Mouse (Mus musculus): ENCODE results near the gene Scn10a.

Scn10a gene

GRCm38 (mm10) chr9:119574366-119574765 lies 144.8 kb downstream of the Scn10a start:
- DNase-seq (ENCODE audit: low read depth, low spot score): no peak

DNA sequence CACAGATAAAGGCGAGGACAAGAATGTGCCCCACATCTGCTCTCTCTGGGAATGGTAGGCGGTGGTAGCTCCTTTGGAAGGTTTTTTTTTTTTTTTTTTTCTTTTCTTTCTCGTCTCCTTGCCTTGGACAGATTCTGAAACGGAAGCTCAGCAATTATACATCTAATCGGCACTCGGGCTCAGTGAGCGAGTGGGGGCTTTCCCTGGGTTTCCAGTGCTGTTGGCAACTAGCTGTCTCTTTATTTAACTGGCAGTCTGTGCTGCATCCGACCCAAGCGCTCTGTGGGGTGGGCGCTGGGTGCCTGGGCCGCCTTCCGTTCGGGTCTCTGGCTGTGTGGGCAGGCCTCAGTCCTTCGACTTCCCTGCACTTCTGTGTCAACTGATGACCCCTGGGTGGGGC lies 146.1 kb downstream of the Scn10a start:
- no peak for DNase-seq (ENCODE audit: low read depth, low spot score)

DNA sequence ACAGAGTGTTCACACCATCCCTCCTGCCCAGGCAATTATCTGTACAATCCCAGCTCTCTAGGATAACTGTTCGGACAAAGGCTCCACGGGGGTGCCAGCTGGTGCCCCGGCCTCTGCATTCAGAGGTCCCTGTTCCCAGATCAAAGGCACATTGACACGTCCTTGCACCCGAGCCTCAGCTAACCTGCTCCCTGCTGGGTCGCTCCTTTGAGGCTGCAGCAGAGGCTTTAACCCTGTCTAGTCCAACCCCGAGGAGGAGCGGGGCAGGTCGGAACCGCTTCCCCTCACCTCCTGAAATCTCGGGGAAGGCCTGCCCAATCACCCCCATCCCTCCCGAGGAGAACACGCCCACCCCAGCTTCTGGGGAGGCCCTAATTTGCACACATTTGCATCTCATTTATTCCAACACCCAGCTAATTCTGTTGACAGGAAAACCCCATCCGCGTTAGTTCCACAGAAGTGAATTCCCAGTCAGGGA lies 147.7 kb downstream of the Scn10a start:
- no peak for DNase-seq (ENCODE audit: low read depth, low spot score)

GRCm38 (mm10) chr9:119570652-119571051 lies 148.5 kb downstream of the Scn10a start:
- DNase-seq (ENCODE audit: low read depth, low spot score): no peak

DNA sequence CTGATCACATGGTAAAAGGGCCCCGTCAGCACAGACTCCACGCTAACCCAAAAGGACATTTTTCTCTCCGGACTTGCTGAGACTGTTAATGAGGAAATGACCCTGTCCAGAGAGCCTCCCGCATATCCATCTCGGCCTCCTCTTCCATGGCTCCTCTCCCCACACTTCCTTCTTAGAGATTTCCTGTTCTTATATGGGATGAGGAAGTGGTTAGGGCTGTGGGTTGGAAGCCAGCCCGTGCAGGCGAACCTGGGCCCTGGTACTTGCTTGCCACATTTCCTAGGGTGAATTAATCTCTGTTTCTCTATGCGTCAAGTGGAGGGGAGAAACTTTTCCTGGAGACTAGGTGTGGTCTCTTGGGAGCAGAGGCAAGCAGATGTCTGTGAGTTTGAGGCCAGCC lies 150.4 kb downstream of the Scn10a start:
- no peak for DNase-seq (ENCODE audit: low read depth, low spot score)

- no peak for DNase-seq (ENCODE audit: low read depth, low spot score)
Measured at GRCm38 (mm10) chr9:119567800-119568199, 151.3 kb downstream of the Scn10a start.

- no peak for DNase-seq (ENCODE audit: low read depth, low spot score)
Measured at GRCm38 (mm10) chr9:119566214-119566613, 152.9 kb downstream of the Scn10a start.

DNA sequence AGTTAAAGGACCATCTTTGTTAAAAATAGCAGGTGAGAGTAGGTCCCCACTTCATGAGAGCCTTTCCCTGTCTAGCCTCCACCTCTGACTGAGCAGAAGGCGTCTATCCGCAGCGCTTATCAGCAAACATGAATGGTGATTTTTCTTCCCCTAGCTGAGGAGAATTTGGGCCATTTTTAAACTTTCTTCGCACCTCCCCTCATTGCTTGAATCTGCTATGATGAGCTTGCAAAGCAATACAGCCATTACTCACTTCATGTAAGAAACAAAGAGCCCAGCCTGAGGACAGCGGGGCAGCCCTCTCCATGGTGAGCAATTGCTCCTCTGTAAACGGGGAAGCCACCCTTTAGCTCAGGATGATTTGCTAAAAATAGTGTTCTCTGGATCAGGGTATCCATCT lies 154.3 kb downstream of the Scn10a start:
- no peak for DNase-seq (ENCODE audit: low read depth, low spot score)

- DNase-seq (ENCODE audit: low read depth, low spot score): no peak
Measured at GRCm38 (mm10) chr9:119563617-119564016, 155.5 kb downstream of the Scn10a start.

DNA sequence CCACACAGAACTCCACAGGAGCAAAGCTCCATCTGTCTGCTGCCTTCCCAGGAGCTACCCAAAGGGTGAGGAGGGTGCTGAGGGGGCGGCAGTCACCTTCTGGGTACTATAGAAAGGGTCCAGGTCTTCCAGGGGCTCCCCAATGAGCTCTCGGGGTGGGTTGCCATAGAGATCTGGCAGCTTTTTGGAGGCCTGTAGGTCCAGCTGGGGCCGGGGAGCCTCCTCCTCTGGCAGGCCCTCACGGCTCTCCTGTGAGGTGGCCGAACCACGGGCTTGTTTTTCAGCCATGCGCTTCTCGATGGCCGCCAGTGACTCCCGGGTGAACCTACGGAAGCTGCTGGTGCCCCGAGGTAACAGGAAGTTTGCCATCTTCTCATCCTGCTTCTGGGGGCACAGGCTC lies 156.9 kb downstream of the Scn10a start:
- no peak for DNase-seq (ENCODE audit: low read depth, low spot score)

DNA sequence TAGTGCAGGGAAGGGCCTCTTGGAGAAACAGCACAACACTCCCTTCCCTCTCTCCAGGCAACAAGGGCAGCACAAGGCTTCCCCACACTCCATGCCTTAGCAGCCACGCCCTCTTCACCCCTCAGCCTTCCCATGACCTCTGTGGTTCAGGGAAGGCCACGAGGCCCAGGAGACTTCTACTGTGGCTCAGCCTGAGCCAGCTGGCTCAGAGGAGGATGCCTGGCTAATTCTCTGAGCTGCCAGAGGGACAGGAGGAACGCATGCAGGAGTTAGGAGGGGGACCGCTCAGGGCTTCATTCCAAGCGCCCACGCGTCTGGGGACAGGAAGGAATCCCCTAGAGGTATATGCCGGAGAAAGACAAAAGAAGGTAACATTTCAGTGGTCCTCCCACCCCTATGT lies 157.4 kb downstream of the Scn10a start:
- no peak for DNase-seq (ENCODE audit: low read depth, low spot score)

GRCm38 (mm10) chr9:119559537-119560276 lies 159.4 kb downstream of the Scn10a start:
- no peak for DNase-seq (ENCODE audit: low read depth, low spot score)
